Comparison of ENCODE assay signal across 9 mouse cellular contexts in the genomic region with DNA sequence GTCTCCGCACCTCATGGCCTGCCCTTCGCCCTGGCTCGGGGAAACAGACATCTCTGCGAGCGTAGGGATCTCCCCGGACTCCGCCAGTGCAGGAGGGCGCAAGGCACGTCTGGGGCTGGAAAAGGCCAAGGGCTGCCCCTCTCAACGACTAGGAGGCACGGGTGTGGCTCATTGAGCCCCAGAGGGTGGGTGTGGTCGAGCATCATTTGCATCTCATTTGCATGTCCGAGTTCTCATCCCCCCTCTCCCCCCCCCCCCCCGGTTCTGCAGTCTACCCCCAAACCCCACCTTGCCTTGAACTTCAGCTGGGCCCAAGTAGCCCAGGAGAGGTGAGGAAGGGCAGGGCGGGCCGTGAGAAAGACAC. TPM values are rescaled to one million over a fixed set of nuclear protein-coding genes. Genes with fewer than 3 reads are reported as not detected.
DNase-seq lines count a peak whose midpoint lies in the region; ATAC-seq and TF ChIP-seq lines count a peak whose summit lies in the region.
"Had no signal": no experiment of that assay in that cellular context is flagged by ENCODE, and none has a peak within 500 bp of the region (broad histone marks: within the 10 kb centered on the region; RNA-seq: fewer than 3 reads in every experiment).

No protein-coding gene starts in this region.

- no peak overlapping the region for H3K9ac ChIP-seq in heart, embryonic 13.5 days
- H3K9ac ChIP-seq in ES-Bruce4 (ENCODE audit: low read depth, poor library complexity, severe bottlenecking) = no peak overlapping the region
- H3K9ac ChIP-seq in hindbrain, embryonic 11.5 days (ENCODE audit: low read depth, low read length) = peak overlapping the region; percentile 34
- H3K9ac ChIP-seq in midbrain, embryonic 11.5 days (ENCODE audit: low read length) = 0 out of 2 replicates have a peak overlapping the region, but pooled peaks have one; percentile 66

- H3K36me3 ChIP-seq in heart, embryonic 13.5 days = no peaks in the 10 kb centered on the region
- H3K36me3 ChIP-seq in ES-Bruce4 (ENCODE audit: control insufficient read depth, insufficient read depth, low read length, poor library complexity, severe bottlenecking) = no peaks in the 10 kb centered on the region
- H3K36me3 ChIP-seq in hindbrain, embryonic 11.5 days (ENCODE audit: control insufficient read depth, insufficient read depth, low read length) = no peaks in the 10 kb centered on the region
- H3K36me3 ChIP-seq in midbrain, embryonic 11.5 days (ENCODE audit: control insufficient read depth, insufficient read depth, low read length) = no peaks in the 10 kb centered on the region

- peaks cover 98% of the 10 kb centered on the region for H3K27me3 ChIP-seq in heart, embryonic 13.5 days (replicated peaks)
- no peaks in the 10 kb centered on the region for H3K27me3 ChIP-seq in ES-Bruce4 (ENCODE audit: control insufficient read depth, insufficient read depth, low read length, poor library complexity, severe bottlenecking)
- peaks cover 85% of the 10 kb centered on the region for H3K27me3 ChIP-seq in hindbrain, embryonic 11.5 days (ENCODE audit: control insufficient read depth, insufficient read depth, low read length)
- H3K27me3 ChIP-seq in midbrain, embryonic 11.5 days (ENCODE audit: control insufficient read depth, insufficient read depth, low read length) = peaks cover 93% of the 10 kb centered on the region

- H3K4me1 ChIP-seq in heart, embryonic 13.5 days = peaks cover 20% of the 10 kb centered on the region
- peaks cover 7% of the 10 kb centered on the region for H3K4me1 ChIP-seq in ES-Bruce4 (ENCODE audit: control insufficient read depth, insufficient read depth, low read length)
- H3K4me1 ChIP-seq in hindbrain, embryonic 11.5 days (replicated peaks; ENCODE audit: control insufficient read depth, insufficient read depth, low read length) = peaks cover 24% of the 10 kb centered on the region
- H3K4me1 ChIP-seq in midbrain, embryonic 11.5 days (ENCODE audit: control insufficient read depth, insufficient read depth, low read length) = peaks cover 28% of the 10 kb centered on the region

- DNase-seq in heart, adult 11 months = no peak
- DNase-seq in hindbrain, embryonic 11.5 days (ENCODE audit: low spot score) = no peak
- no peak for DNase-seq in midbrain, embryonic 11.5 days (ENCODE audit: low spot score, missing footprints)
- no peak for DNase-seq in cerebellum, postnatal 10 days
- no peak for DNase-seq in layer of hippocampus, postnatal 36 days
- DNase-seq in Muller cell, postnatal 12 days (ENCODE audit: inconsistent ontology term) = no peak
- DNase-seq: thymus, adult 2 months had no signal

- H3K9me3 ChIP-seq in heart, embryonic 13.5 days = no peaks in the 10 kb centered on the region
- no peaks in the 10 kb centered on the region for H3K9me3 ChIP-seq in ES-Bruce4 (replicated peaks; ENCODE audit: control insufficient read depth, insufficient read depth, low read length, poor library complexity, severe bottlenecking)
- no peaks in the 10 kb centered on the region for H3K9me3 ChIP-seq in hindbrain, embryonic 11.5 days (ENCODE audit: control insufficient read depth, low read length)
- no peaks in the 10 kb centered on the region for H3K9me3 ChIP-seq in midbrain, embryonic 11.5 days (ENCODE audit: control insufficient read depth, low read length)

- H3K4me2 ChIP-seq in heart, embryonic 13.5 days = peak overlapping the region; percentile 91
- peak overlapping the region; percentile 88 for H3K4me2 ChIP-seq in hindbrain, embryonic 11.5 days (replicated peaks; ENCODE audit: low read depth, low read length)
- peak overlapping the region; percentile 95 for H3K4me2 ChIP-seq in midbrain, embryonic 11.5 days

- no peak overlapping the region for H3K27ac ChIP-seq in heart, embryonic 13.5 days (replicated peaks)
- H3K27ac ChIP-seq in ES-Bruce4 (ENCODE audit: insufficient read depth, low read length) = no peak overlapping the region
- H3K27ac ChIP-seq in hindbrain, embryonic 11.5 days (ENCODE audit: low read depth, low read length) = peak overlapping the region; percentile 85
- no peak overlapping the region for H3K27ac ChIP-seq in midbrain, embryonic 11.5 days (ENCODE audit: low read depth, low read length)

- no peak for ATAC-seq in heart, embryonic 13.5 days (ENCODE audit: extremely low read depth, insufficient number of reproducible peaks, low FRiP score, low TSS enrichment)
- ATAC-seq in hindbrain, embryonic 11.5 days (ENCODE audit: low FRiP score) = peak; percentile 33
- ATAC-seq in midbrain, embryonic 11.5 days (ENCODE audit: low FRiP score) = 0 out of 2 replicates have a peak, but pooled peaks have one; percentile 4

- TF ChIP-seq POLR2A in ES-Bruce4 (IDR thresholded peaks at IDR 0.05; ENCODE audit: insufficient read depth, low read length) = no peak

- TF ChIP-seq EP300 in ES-Bruce4 (IDR thresholded peaks at IDR 0.05; ENCODE audit: insufficient read depth, low read depth, low read length) = no peak; the same call in 1 of the 2 replicates

- H3K4me3 ChIP-seq in heart, embryonic 13.5 days = peak overlapping the region; percentile 60
- peak overlapping the region; percentile 37 for H3K4me3 ChIP-seq in ES-Bruce4 (ENCODE audit: low read depth, low read length)
- peak overlapping the region; percentile 39 for H3K4me3 ChIP-seq in hindbrain, embryonic 11.5 days (ENCODE audit: low read depth, low read length)
- H3K4me3 ChIP-seq in midbrain, embryonic 11.5 days (ENCODE audit: low read depth, low read length) = peak overlapping the region; percentile 46

- TF ChIP-seq CTCF in ES-Bruce4 (IDR thresholded peaks at IDR 0.05; ENCODE audit: low read depth, low read length) = no peak

- 6% methylated on average over 14 of the region's 16 CpGs for WGBS in heart, embryonic 13.5 days
- WGBS in hindbrain, embryonic 11.5 days = 8% methylated on average over 15 of the region's 16 CpGs
- WGBS in midbrain, embryonic 11.5 days = 6% methylated on average over 15 of the region's 16 CpGs

RNA-seq across cellular contexts. Expression of gene Smug1, which starts 3.4 kb away (rescaled TPM):
- 15.8 and 16.2 TPM in 2 replicates for polyA plus RNA-seq in heart, embryonic 13.5 days (2015; fragmentation: Nextera tagmentation; extraction: Ambion mirVana)
- polyA plus RNA-seq in ES-Bruce4 (2011; ENCODE audit: insufficient read depth, insufficient read length, low read depth, missing spikeins) = 13.5 and 15.3 TPM in 2 replicates
- 23.9 and 35.8 TPM in 2 replicates for polyA plus RNA-seq in hindbrain, embryonic 11.5 days (2014; fragmentation: Nextera tagmentation; extraction: Ambion mirVana)
- polyA plus RNA-seq in midbrain, embryonic 11.5 days (2014; fragmentation: Nextera tagmentation; extraction: Ambion mirVana) = 26.5 and 27.2 TPM in 2 replicates
- total RNA-seq in layer of hippocampus, postnatal 36 days (2021) = 10 to 100 TPM; 20.9 to 22.5 TPM

Comparison
In these comparisons a context has a peak if more than half of its experiments do, and no peak if none do; other contexts are left out.
1. H3K9ac ChIP-seq: peak in hindbrain, embryonic 11.5 days (single experiment) and midbrain, embryonic 11.5 days (single experiment); none in heart, embryonic 13.5 days (single experiment) and ES-Bruce4 (single experiment).
2. Peak in every context shown above with its lines, with median percentiles within 50 percentile points of each other: H3K4me2 ChIP-seq and H3K4me3 ChIP-seq.